Mouse (Mus musculus): Measurements from ENCODE around the gene Asap3.

Gene Asap3

DNA sequence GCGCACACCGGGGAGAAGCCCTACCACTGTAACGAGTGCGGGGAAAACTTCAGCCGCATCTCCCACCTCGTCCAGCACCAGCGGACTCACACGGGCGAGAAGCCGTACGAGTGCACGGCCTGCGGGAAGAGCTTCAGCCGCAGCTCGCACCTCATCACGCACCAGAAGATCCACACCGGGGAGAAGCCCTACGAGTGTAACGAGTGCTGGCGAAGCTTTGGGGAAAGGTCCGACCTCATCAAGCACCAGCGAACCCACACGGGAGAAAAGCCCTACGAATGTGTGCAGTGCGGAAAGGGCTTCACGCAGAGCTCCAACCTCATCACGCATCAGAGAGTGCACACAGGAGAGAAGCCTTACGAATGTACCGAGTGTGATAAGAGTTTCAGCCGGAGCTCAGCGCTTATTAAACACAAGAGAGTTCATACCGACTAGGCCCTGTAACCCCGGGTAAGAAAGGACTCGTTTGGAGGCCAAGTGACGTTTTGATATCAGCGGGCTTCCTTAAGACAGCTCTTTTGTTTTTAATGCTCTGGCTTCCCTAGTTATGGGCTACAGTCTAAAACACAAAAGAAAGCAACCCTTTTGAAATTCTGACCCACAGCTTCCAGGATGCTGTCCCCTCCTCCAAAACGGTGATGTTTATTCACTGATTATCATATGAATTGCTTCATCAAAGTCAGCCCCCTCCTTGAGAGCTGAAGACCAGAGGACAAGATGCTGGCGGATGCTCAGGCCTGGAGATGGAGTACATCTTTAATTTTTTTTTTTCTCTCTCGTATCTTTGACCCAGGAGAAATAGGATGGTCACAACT is 84.8 kb downstream of the Asap3 start:
- no peak for DNase-seq (ENCODE audit: low spot score in 2 of 2)

DNA sequence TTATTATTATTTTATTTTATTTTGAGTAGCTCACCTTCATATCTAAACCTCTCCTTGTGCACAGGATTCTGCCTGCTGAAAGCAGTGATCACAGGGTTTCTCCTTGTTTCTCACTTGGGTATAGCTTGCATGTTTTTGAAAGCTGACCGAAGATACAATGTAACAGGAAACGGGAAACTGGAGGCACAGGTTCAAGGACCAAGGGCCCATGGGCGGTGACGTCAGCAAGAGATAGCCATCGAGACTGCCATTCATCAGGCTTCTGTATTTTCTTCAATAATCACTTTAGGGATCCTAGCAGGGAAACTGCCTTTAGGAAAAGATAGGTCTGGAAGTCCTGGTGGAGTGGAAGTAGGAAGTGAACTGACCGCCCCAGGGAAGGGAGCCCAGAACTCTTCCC is 85.5 kb downstream of the Asap3 start:
- no peak for DNase-seq (ENCODE audit: low spot score in 2 of 2)

All from thymus, postnatal 10 days (tissue).